Mouse (Mus musculus) c-Kit-positive CD71-positive TER-119-positive erythroid progenitor cells, embryonic 14.5 days (primary cell): ENCODE data around the gene Enpp5.

ENCODE experiments used
- DNase-seq: peaks from one replicate; pipeline ENCODE4 v3.0.0-alpha.2; 2013; ENCODE audit warnings: low spot score

The Enpp5 gene

DNA sequence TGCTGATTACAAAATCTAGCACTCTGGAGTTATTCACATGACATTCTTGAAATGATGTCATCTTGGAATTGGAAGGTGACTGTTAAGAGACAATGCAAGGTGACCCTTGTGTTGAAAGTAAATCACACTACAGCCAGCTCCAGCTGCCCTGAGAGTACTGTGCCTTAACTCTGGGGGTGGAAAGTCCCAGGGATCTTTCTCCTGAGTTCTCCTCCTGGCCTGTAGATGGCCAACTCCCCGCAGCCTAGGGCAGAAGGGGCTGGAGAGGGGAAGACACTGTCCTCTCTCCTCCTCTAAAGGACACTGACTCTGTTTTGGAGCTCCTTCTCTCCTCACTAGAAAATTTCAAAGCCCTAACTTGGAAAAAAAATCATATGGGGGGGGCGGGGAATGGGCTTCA is 12.9 kb downstream of the Enpp5 start:
- DNase-seq, result no peak

DNA sequence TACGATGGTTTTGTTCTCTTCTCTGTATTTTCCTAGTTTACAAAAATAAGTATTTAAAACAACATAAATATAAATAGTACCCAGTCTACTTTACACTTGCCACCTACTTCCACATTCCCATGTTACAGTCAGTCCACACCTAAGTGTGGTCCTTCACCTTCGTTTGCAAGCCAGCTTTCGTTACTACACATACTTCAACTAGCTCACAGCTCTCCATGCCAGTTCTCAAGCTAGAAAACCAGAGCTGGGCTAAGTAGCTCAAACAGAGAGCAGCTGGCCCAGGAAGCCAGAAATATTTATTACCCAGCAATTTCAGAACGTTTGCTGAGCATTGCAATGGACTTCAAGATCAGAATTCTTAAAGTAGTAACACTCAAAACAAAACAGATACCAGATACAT is 21.9 kb downstream of the Enpp5 start:
- no peak for DNase-seq

DNA sequence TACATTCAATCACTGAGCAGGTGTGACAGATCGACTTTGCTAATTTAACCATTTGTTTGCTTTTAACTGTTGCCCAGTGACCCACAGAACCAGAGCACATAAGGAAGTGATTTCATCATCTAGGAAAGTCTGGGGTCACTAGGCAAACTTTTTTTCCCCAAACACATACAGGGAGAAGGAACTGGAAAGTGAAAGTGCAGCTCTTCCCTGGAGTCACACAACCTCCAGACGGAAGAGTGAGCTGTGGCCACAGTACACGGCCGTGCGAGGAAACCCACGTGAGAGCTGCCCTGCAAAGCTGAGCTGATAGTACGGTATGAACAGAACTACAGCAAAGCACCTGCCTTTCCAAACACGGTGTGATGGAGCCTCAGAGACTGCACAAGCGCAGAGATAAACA is 22.3 kb downstream of the Enpp5 start:
- no peak for DNase-seq

DNA sequence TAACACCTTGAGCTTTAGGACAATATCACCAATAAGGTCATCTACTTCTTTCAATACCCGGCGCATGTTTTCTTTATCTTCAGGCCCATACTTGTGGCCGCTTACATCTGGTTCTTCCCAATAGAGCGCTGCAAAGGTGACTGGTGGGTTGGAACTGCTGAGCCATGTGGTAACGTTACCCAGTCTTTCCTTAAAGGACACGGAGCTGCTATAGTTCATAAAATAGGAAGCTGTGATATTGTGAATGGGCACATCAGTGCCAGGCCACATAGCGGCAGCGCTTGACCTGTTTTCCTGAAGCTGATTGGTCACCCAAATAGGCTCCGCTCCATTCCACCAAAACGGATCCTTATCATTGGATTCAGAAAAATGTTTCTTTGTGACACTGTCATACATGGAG is 23.3 kb downstream of the Enpp5 start:
- no peak for DNase-seq

- DNase-seq, result peak; percentile 82
Measured at GRCm38 (mm10) chr17:44105287-44106138, 26.9 kb downstream of the Enpp5 start, which contains the start of gene Enpp4. TSS of gene Enpp4 (minus strand) at chr17:44105809.

DNA sequence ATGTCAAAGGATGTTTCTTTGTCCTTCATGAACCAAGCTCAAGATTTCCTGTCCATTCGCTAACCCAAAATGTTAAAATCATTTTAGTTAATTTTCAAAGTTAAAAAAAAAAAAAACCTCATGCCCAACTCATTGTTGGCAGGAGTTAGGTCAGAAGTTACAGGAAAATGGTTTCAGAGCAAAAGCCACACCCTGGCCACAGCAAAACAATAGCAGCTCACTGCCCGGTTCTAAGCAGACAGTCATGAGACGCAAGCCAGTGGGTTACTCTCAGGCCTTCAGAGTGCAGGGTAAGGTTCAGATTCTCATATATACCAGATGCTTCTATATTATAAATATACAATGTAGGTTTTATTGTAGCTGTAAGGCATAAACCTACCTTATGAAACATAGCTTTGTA is 29.7 kb downstream of the Enpp5 start:
- DNase-seq, result no peak

- no peak for DNase-seq
Measured at GRCm38 (mm10) chr17:44116584-44116983, 38.0 kb downstream of the Enpp5 start.

GRCm38 (mm10) chr17:44117721-44118120 is 39.1 kb downstream of the Enpp5 start:
- DNase-seq, result no peak

- DNase-seq, result no peak
Measured at GRCm38 (mm10) chr17:44118231-44118630, 39.6 kb downstream of the Enpp5 start.

GRCm38 (mm10) chr17:44121366-44122100 is 42.9 kb downstream of the Enpp5 start:
- DNase-seq, result no peak

GRCm38 (mm10) chr17:44129092-44129750 is 50.6 kb downstream of the Enpp5 start:
- no peak for DNase-seq

GRCm38 (mm10) chr17:44130429-44130828 is 51.8 kb downstream of the Enpp5 start:
- DNase-seq, result peak; percentile 66

- DNase-seq, result no peak
Measured at GRCm38 (mm10) chr17:44134106-44134505, 55.5 kb downstream of the Enpp5 start.

DNA sequence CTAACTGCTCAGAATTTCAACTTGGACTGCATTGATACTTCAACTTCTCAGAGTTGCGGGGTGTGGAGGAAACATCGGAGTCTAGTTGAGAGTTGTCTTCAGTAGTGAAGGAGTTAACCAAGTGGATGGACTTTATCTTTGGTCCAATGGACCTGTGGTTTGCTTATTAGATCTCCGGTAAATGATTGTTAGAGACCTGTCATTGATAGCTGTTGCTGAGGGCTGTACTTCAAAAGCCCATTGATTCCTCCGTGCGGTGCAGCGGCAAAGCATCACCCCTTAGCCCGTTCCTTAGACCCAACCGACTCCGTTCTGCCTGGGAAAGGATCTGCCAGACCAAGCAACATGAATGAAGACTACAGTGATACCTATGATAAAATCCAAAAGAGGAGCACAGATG is 55.9 kb downstream of the Enpp5 start:
- DNase-seq, result no peak

DNA sequence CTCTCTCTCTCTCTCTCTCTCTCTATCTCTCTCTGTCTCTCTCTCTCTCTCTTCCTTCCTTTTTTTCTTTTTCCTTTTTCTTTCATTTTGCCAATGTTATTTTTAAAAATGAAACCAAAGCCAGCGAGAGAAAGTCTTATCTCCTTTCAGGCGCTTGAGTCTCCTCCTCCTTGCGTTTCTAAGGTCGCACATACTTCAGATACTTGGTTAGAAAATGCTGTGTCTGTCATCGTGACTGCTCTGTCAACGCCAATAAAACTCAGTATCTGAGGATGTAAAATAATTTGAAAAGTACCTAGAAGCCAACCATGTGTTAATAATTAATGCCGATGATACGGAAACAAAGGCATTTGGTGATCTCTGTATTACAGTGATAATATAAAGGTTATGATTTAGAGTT is 57.4 kb downstream of the Enpp5 start:
- no peak for DNase-seq
